Mouse (Mus musculus) mammary gland, adult 2 months (tissue): ENCODE data around the gene Rsl1. TPM values are rescaled to one million over a fixed set of nuclear protein-coding genes. Genes with fewer than 3 reads are reported as not detected.

Source experiments
- polyA plus RNA-seq: library from polyadenylated mRNA; depleted of rRNA; stranded (reverse); fragments of >200 nt; gene quantifications from 2 replicates; pipeline ENCODE4 v1.2.3, GENCODE M21; 2012; ENCODE audit warnings: low replicate concordance; rRNA removed

Gene Rsl1
- polyA plus RNA-seq: 2.2 and 5.0 TPM in 2 replicates

GRCm38 (mm10) chr13:67172991-67173722 is at the start of gene Rsl1:
Gene Rsl1 (plus strand): TSS chr13:67173182.

GRCm38 (mm10) chr13:67194340-67194894 is 21.4 kb downstream of the Rsl1 start, which contains the start of gene Zfp455:
Gene Zfp455 (plus strand): TSS chr13:67194506.

Other genes with a start within 250 kb of the Rsl1 start
- gene Zfp712, start 112.0 kb upstream of the Rsl1 start, polyA plus RNA-seq: 0.12 and 0.20 TPM in 2 replicates
- gene Zfp708, start 75.2 kb upstream of the Rsl1 start, polyA plus RNA-seq: 0.05 and 0.17 TPM in 2 replicates
- gene Gm28557, start 64.6 kb upstream of the Rsl1 start, polyA plus RNA-seq: 1.5 and 4.0 TPM in 2 replicates
- 0.11 and 0.14 TPM in 2 replicates for gene Rslcan18, start 56.9 kb upstream of the Rsl1 start, polyA plus RNA-seq
- gene Zfp759, start 51.5 kb upstream of the Rsl1 start, polyA plus RNA-seq: 0.13 and 0.37 TPM in 2 replicates
- 0.16 and 0.57 TPM in 2 replicates for gene Zfp455, start 21.3 kb downstream of the Rsl1 start, polyA plus RNA-seq
- gene Zfp458, start 105.3 kb downstream of the Rsl1 start, polyA plus RNA-seq: 0.30 and 0.60 TPM in 2 replicates
- 1.1 and 2.2 TPM in 2 replicates for gene Zfp457, start 133.3 kb downstream of the Rsl1 start, polyA plus RNA-seq
- 0.55 and 1.7 TPM in 2 replicates for gene Zfp595, start 159.4 kb downstream of the Rsl1 start, polyA plus RNA-seq
- 0.34 TPM in 1 of 2 replicates, not detected in the other for gene Gm28044, start 187.4 kb downstream of the Rsl1 start, polyA plus RNA-seq
- 0.16 and 0.50 TPM in 2 replicates for gene Zfp953, start 187.4 kb downstream of the Rsl1 start, polyA plus RNA-seq
- gene Gm28041, start 202.6 kb downstream of the Rsl1 start, polyA plus RNA-seq: 0.24 TPM in 1 of 2 replicates, not detected in the other
- gene Zfp456, start 202.6 kb downstream of the Rsl1 start, polyA plus RNA-seq: 0.18 and 0.37 TPM in 2 replicates
- 2.3 and 4.4 TPM in 2 replicates for gene Zfp429, start 226.6 kb downstream of the Rsl1 start, polyA plus RNA-seq
- gene Zfp459, start 248.2 kb downstream of the Rsl1 start, polyA plus RNA-seq: 0.24 and 0.75 TPM in 2 replicates